Mouse (Mus musculus): ENCODE data around the gene Ergic2.

DNA sequence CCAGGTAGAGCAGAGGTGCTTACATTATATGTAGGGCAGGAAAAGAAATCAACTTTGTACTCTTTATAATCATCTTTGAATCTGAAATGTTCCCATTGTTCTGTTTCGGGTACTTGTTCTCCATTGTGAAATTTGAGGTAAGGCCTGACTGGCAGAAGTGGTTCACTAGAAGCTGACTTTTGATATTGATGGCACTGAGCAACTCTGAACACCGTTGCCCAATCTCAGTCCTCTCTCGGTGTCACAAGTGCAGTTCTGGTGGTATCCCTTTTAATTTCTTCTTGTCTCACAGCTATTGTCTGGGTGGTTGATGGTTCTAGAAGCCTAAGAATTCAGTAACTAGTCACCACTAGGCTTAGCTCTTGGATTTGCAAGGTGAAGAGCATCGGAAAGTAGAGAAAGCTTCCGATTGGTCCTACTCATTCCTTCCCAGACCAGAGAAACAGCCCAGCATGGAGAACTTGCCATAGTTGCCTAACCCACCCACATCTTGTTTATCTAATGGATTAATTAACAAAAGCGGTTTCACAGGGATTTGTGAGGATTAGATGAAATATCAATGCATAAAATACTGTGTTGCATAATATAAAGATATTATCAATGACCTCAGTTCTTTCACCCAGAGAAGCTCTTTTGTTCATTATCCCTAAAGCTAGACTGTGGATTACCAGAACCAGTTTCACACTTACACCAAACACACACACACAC, 72.7 kb downstream of the Ergic2 start:
- TF ChIP-seq POLR2A (IDR thresholded peaks at IDR 0.05; ENCODE audit: borderline replicate concordance, extremely low read depth, low read depth, low read length) (no peak), CTCF (IDR thresholded peaks at IDR 0.05; ENCODE audit: insufficient read depth, low read length) (no peak)
